Mouse (Mus musculus) heart, embryonic 14.5 days (tissue): ENCODE measurements around the gene Ntrk2. TPM values are rescaled to one million over a fixed set of nuclear protein-coding genes. Genes with fewer than 3 reads are reported as not detected.

Source experiments
- ATAC-seq: fragments of 200-750 bp; cut with Nextera tagmentation; 2 replicates; pipeline ENCODE4 v1.8.0; 2017; ENCODE audit warnings: low read depth, moderate TSS enrichment; ENCODE audit not compliant: insufficient number of reproducible peaks, insufficient read depth, low FRiP score
- H3K27ac ChIP-seq, 2 experiments: fragments of 200-500 bp in 1 of 2; fragments of 300-500 bp in 1 of 2; sonication (generic) in 1 of 2; replicated peaks in 1 of 2; 2 replicates each; pipeline ENCODE4 v1.5.1; 2012 to 2014; ENCODE audit warnings: low read depth in 2 of 2, low read length in 2 of 2, control low read depth in 1 of 2, mild to moderate bottlenecking in 1 of 2, mixed read lengths in 1 of 2; ENCODE audit not compliant: control insufficient read depth in 1 of 2, insufficient read depth in 1 of 2
- H3K27me3 ChIP-seq: fragments of 300-500 bp; sonication (generic); 2 replicates; pipeline ENCODE4 v1.6.1; 2014; ENCODE audit warnings: mild to moderate bottlenecking, low read length, control low read depth; ENCODE audit not compliant: control insufficient read depth, insufficient read depth
- H3K36me3 ChIP-seq: fragments of 300-500 bp; sonication (generic); 2 replicates; pipeline ENCODE4 v1.6.1; 2014; ENCODE audit warnings: mild to moderate bottlenecking, control low read depth, low read length, mixed read lengths; ENCODE audit not compliant: control insufficient read depth, insufficient read depth
- H3K4me1 ChIP-seq, 2 experiments: fragments of 200-500 bp in 1 of 2; fragments of 300-500 bp in 1 of 2; sonication (generic) in 1 of 2; 2 replicates each; pipeline ENCODE4 v1.6.1; 2012 to 2014; ENCODE audit warnings: low read length in 2 of 2, control low read depth in 1 of 2, mixed read lengths in 1 of 2; ENCODE audit not compliant: control insufficient read depth in 2 of 2, insufficient read depth in 2 of 2
- H3K4me2 ChIP-seq: fragments of 300-500 bp; sonication (generic); 2 replicates; pipeline ENCODE4 v1.6.1; 2014; ENCODE audit warnings: mild to moderate bottlenecking, low read length
- H3K4me3 ChIP-seq, 2 experiments: fragments of 200-500 bp in 1 of 2; fragments of 300-500 bp in 1 of 2; sonication (generic) in 1 of 2; 2 replicates each; pipeline ENCODE4 v1.5.1; 2012 to 2014; ENCODE audit warnings: low read length in 2 of 2, mild to moderate bottlenecking in 2 of 2, control low read depth in 1 of 2, low read depth in 1 of 2, moderate library complexity in 1 of 2; ENCODE audit not compliant: control insufficient read depth in 1 of 2, insufficient read depth in 1 of 2
- H3K9ac ChIP-seq: fragments of 300-500 bp; sonication (generic); 2 replicates; pipeline ENCODE4 v1.6.1; 2014; ENCODE audit warnings: mild to moderate bottlenecking, low read length
- H3K9me3 ChIP-seq: fragments of 300-500 bp; sonication (generic); 2 replicates; pipeline ENCODE4 v1.6.1; 2016; ENCODE audit warnings: low read length, control low read depth; ENCODE audit not compliant: control insufficient read depth
- whole genome bisulfite sequencing: fragments of 180-500 bp; shearing (Covaris S2); extraction: QIAGEN DNeasy Blood & Tissue Kit; methylation state at CpG from one replicate; pipeline ENCODE4 v1.1.7; 2014; 5-methylcytosine and 5-hydroxymethylcytosine counted together
- polyA plus RNA-seq: library from polyadenylated mRNA; unstranded; fragments of >200 nt; fragmentation: Nextera tagmentation; extraction: Ambion mirVana; gene quantifications from 2 replicates; pipeline ENCODE4 v1.2.1, GENCODE M21; 2014

The Ntrk2 gene
- polyA plus RNA-seq, 1 experiment from 2014 or later: 4.2 TPM

DNA sequence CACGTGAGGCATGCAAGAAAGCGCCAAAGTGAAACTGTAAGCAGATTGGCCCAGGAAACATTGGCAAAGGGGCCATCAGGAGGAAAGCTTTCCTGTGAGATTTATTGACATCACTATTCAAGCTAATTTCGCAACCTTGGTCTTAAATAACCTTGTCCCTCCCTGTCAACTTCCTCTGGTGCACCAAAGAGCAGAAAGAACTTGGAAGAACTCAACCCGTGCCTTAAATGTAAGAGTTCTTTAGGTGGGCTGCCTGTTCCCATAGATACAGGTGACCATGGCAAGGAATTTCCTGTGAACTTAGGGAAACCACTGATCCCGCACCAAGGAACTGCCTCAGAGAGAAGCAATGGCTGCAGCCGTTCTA lies 197.4 kb downstream of the Ntrk2 start:
- Histone ChIP-seq H3K4me2 (no peak overlapping the region), H3K27me3 (no peaks in the 10 kb centered on the region), H3K4me1 (peaks cover 0 to 2% of the 10 kb centered on the region in 2 experiments; a peak in 1 of 4 replicates), H3K9me3 (0 out of 2 replicates have a peak, but pooled peaks cover 3% of the 10 kb centered on the region), H3K27ac (no peak overlapping the region), H3K9ac (no peak overlapping the region), H3K4me3 (no peak overlapping the region), H3K36me3 (no peaks in the 10 kb centered on the region)
- WGBS: 80% methylated on average over 6 of the region's 6 CpGs
- no peak for ATAC-seq

DNA sequence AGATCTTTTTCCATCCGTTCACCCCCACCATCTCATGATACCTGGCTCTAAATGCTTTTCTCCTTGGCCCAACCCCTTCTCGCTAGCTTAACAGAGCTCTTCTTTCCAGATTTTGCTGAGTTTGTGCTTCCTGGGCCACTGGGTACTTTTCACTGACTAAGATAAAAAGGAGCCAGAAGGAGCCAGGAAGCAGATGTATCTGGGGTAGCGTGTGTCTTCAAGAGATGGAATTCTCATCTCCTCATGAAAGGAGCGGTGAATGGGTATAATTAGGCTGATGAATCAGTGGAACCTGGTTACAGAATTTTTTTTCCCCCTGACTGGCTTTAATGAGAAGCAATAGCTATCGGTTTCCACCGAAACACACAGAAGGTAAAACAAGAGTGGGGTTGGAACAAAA lies 198.2 kb downstream of the Ntrk2 start:
- no peak overlapping the region for H3K4me3 ChIP-seq
- no peaks in the 10 kb centered on the region for H3K27me3 ChIP-seq
- no peaks in the 10 kb centered on the region for H3K36me3 ChIP-seq
- peaks cover 0 to under 1% of the 10 kb centered on the region in 2 experiments; a peak in 1 of 4 replicates for H3K4me1 ChIP-seq
- H3K4me2 ChIP-seq: no peak overlapping the region
- H3K27ac ChIP-seq: no peak overlapping the region
- no peak for ATAC-seq
- WGBS: 81% methylated on average over 6 of the region's 6 CpGs
- H3K9me3 ChIP-seq: 0 out of 2 replicates have a peak, but pooled peaks cover 3% of the 10 kb centered on the region
- no peak overlapping the region for H3K9ac ChIP-seq

DNA sequence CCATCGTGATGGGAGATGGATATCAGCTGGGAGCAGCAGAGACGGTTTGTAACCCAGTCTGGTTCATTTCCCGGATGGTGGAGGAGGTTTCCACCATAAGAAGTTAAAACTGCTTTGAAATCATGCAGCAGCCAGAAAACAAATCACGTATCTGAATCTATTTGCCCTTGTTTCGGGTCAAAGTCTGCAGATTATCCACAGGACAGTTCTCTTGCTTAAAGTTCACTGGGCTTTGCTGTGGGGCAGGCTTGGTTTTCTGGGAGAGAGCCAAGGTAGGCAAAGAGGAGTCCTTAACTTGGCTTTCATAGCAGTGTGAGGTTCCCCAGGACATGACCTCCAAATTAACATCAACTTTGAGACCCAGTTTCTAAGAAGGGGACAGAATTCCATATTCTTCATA lies 203.5 kb downstream of the Ntrk2 start:
- 0 out of 2 replicates have a peak, but pooled peaks cover 3% of the 10 kb centered on the region for H3K9me3 ChIP-seq
- H3K9ac ChIP-seq: no peak overlapping the region
- no peaks in the 10 kb centered on the region; the same call in 1 of the 2 replicates for H3K27me3 ChIP-seq
- H3K4me1 ChIP-seq: peaks cover 5 to 8% of the 10 kb centered on the region in 2 experiments; a peak in 3 of 4 replicates
- ATAC-seq: no peak
- H3K36me3 ChIP-seq: no peaks in the 10 kb centered on the region
- H3K4me3 ChIP-seq: no peak overlapping the region
- 74% methylated on average over 5 of the region's 5 CpGs for WGBS
- no peak overlapping the region for H3K27ac ChIP-seq
- no peak overlapping the region for H3K4me2 ChIP-seq

DNA sequence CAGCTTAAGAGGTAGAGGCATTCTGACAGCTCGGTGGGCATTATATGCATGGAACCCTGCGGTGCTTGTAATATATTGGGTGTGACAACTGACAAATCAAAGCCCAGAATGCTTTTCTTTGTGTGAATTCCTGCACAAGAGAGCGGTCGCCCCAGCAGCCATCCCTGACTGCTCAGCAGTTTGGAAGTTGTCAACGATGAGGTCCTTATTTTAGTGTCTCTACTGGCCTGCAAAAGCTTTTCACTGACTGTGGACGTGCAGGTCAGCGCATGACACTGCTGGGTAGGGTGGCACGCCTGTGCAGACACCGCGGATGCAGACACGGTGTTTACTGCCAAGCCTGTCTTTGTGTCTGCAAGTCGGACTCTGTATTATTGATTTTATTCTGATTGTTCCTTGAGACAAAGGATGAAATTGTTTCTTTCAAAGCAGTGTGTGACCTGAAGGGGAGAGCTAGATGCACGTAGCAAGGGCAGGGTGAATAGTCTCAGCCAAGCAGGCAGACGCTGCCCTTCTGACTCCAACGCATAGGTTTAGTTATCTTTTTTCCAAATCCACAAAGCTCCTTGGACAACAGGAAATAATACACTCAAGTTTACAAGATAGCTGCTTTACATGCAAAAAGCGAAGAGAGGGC lies 204.6 kb downstream of the Ntrk2 start:
- Histone ChIP-seq H3K9me3 (0 out of 2 replicates have a peak, but pooled peaks cover 3% of the 10 kb centered on the region), H3K4me2 (peak overlapping the region; percentile 70), H3K4me1 (peaks cover 5 to 8% of the 10 kb centered on the region in 2 experiments; a peak in 3 of 4 replicates), H3K9ac (peak overlapping the region; percentile 49; the same call in 1 of the 2 replicates), H3K27ac (no peak overlapping the region), H3K27me3 (no peaks in the 10 kb centered on the region; the same call in 1 of the 2 replicates), H3K36me3 (no peaks in the 10 kb centered on the region), H3K4me3 (peak overlapping the region; percentile 15 to 29)
- WGBS: 37% methylated on average over 16 of the region's 16 CpGs
- ATAC-seq: no peak

DNA sequence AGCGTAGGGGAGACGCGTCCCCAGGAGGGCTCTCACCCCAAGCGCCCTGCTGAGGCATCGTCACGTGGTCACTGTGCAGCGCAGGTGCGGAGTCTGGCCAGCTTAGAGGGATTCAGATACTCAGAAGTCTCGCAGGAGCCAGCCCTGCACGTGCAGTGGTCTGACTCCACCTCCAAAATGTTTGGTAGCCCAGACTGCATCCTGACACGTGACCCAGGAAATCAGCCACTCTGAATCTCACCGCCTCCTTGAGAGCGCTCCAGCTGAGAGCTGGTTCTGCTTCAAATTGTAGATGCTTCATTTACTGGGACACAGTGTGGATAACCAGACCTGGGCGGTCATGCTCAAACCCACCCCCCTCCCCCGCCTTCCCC lies 205.1 kb downstream of the Ntrk2 start:
- peaks cover 5 to 8% of the 10 kb centered on the region in 2 experiments; a peak in 3 of 4 replicates for H3K4me1 ChIP-seq
- no peak overlapping the region for H3K27ac ChIP-seq
- H3K9me3 ChIP-seq: 0 out of 2 replicates have a peak, but pooled peaks cover 3% of the 10 kb centered on the region
- no peaks in the 10 kb centered on the region; the same call in 1 of the 2 replicates for H3K27me3 ChIP-seq
- peak; percentile 54; the same call in 1 of the 2 replicates for ATAC-seq
- WGBS: 5% methylated on average over 15 of the region's 15 CpGs
- peak overlapping the region; percentile 49; the same call in 1 of the 2 replicates for H3K9ac ChIP-seq
- peak overlapping the region; percentile 70 for H3K4me2 ChIP-seq
- no peaks in the 10 kb centered on the region for H3K36me3 ChIP-seq
- peak overlapping the region; percentile 15 to 29 for H3K4me3 ChIP-seq

DNA sequence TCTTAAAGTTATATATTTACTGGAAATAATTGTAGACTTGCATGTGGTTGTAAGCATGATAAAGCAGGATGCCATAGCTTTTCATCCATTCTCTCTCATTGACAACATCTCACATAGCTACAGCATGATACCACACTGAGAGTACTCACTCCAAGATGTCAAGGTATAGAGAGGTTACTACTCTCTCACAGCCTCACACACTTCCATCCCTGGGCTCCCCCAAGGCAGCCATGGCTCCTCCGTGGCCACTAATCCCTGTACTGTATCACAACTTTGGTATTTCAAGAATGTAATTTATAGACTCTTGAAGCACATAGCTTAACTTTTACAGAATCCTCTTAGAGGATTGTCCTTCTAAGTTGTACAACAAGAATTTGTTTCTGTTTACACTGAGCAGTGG lies 209.0 kb downstream of the Ntrk2 start:
- WGBS: 32% methylated on average over 1 of the region's 1 CpGs
- no peak overlapping the region for H3K27ac ChIP-seq
- no peak overlapping the region for H3K4me2 ChIP-seq
- H3K27me3 ChIP-seq: no peaks in the 10 kb centered on the region; the same call in 1 of the 2 replicates
- no peaks in the 10 kb centered on the region for H3K9me3 ChIP-seq
- no peak for ATAC-seq
- no peak overlapping the region for H3K9ac ChIP-seq
- no peaks in the 10 kb centered on the region for H3K36me3 ChIP-seq
- H3K4me1 ChIP-seq: peaks cover 5 to 8% of the 10 kb centered on the region in 2 experiments; a peak in 3 of 4 replicates
- H3K4me3 ChIP-seq: no peak overlapping the region

DNA sequence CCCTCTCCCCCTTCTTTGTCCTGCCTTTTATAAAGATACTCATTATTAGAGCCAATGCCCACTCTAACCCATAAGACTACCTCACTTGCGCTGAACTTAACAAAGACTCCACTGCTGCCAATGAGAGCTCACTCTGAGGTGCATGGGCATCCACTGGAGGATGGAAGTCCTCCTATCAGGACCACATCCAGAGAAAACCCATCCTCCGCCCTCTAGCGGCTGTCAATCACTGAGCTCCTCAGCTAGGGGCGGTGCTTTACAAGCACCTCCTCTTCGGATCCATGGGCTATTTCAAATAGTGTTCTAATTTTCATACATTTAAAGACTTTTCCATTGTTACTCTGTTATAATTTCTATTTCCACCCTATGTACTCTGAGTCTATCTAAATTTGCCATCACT lies 210.8 kb downstream of the Ntrk2 start:
- H3K36me3 ChIP-seq: no peaks in the 10 kb centered on the region
- WGBS: 49% methylated on average over 5 of the region's 5 CpGs

More for the DNA sequence above, 210.8 kb downstream of the Ntrk2 start:
- no peak overlapping the region for H3K4me2 ChIP-seq
- no peak overlapping the region for H3K4me3 ChIP-seq
- no peak overlapping the region for H3K27ac ChIP-seq
- no peaks in the 10 kb centered on the region for H3K4me1 ChIP-seq
- no peak overlapping the region for H3K9ac ChIP-seq
- ATAC-seq: no peak
- H3K9me3 ChIP-seq: no peaks in the 10 kb centered on the region
- no peaks in the 10 kb centered on the region for H3K27me3 ChIP-seq
